Mouse (Mus musculus) CH12.LX (cell line): ENCODE results near the gene Lrrc29. TPM values are rescaled to one million over a fixed set of nuclear protein-coding genes. Genes with fewer than 3 reads are reported as not detected.

Experiments used
- DNase-seq: peaks from one replicate; pipeline ENCODE4 v3.0.0-alpha.2; 2013; ENCODE audit errors: extremely low read depth
- H3K27ac ChIP-seq: 2 replicates; pipeline ENCODE4 v1.5.1; 2012; ENCODE audit warnings: low read depth, mild to moderate bottlenecking, control low read depth, moderate library complexity; ENCODE audit not compliant: insufficient read depth
- H3K27me3 ChIP-seq: replicated peaks from 2 replicates; pipeline ENCODE3; 2012; ENCODE audit warnings: inconsistent platforms
- H3K36me3 ChIP-seq, 2 experiments: replicated peaks in 1 of 2; 2 replicates each; pipeline versions ENCODE3 to v1.6.1; 2012; ENCODE audit warnings: inconsistent platforms in 1 of 2, low read length in 1 of 2, mild to moderate bottlenecking in 1 of 2, mixed read lengths in 1 of 2, moderate library complexity in 1 of 2; ENCODE audit not compliant: control insufficient read depth in 1 of 2, insufficient read depth in 1 of 2
- H3K4me1 ChIP-seq, 2 experiments: 2 replicates each; pipeline ENCODE4 v1.6.1; 2012; ENCODE audit warnings: inconsistent platforms in 1 of 2, moderate library complexity in 1 of 2; ENCODE audit not compliant: insufficient read depth in 2 of 2, control insufficient read depth in 1 of 2
- H3K4me2 ChIP-seq: 2 replicates; pipeline ENCODE4 v1.6.1; 2012; ENCODE audit warnings: low read depth, mild to moderate bottlenecking, control low read depth; ENCODE audit not compliant: poor library complexity, insufficient read depth, severe bottlenecking
- H3K4me3 ChIP-seq, 3 experiments: fragments of 150-350 bp in 1 of 3; sonication (generic) in 1 of 3; replicated peaks in 1 of 3; 2 replicates each; pipeline versions ENCODE3 to v1.5.1; 2011 to 2012; ENCODE audit warnings: low read depth in 2 of 3, low read length in 2 of 3, mild to moderate bottlenecking in 2 of 3, moderate library complexity in 2 of 3, control low read depth in 1 of 3, improper control_type of control experiment in 1 of 3, inconsistent platforms in 1 of 3, mixed read lengths in 1 of 3; ENCODE audit not compliant: poor library complexity in 1 of 3
- H3K79me2 ChIP-seq: replicated peaks from 2 replicates; pipeline ENCODE4 v1.6.1; 2012; ENCODE audit warnings: mild to moderate bottlenecking, moderate library complexity; ENCODE audit not compliant: control insufficient read depth, poor library complexity, insufficient read depth, severe bottlenecking; ENCODE audit errors: extremely low read depth
- H3K9ac ChIP-seq: 2 replicates; pipeline ENCODE4 v1.6.1; 2012; ENCODE audit warnings: low read depth, mild to moderate bottlenecking, control low read depth, moderate library complexity; ENCODE audit not compliant: insufficient read depth
- H3K9me3 ChIP-seq: replicated peaks from 2 replicates; pipeline ENCODE3; 2012; ENCODE audit warnings: low read length, inconsistent platforms, mixed read lengths
- BHLHE40 ChIP-seq: IDR thresholded peaks from 2 replicates; pipeline ENCODE4 v1.6.1; 2011; ENCODE audit warnings: mild to moderate bottlenecking, low read depth, low read length, improper control_type of control experiment
- CHD1 ChIP-seq: IDR thresholded peaks from 2 replicates; pipeline ENCODE4 v1.6.1; 2012; ENCODE audit warnings: low read depth, low read length, improper control_type of control experiment, inconsistent platforms
- CTCF ChIP-seq, 2 experiments: IDR thresholded peaks in 1 of 2; conservative IDR thresholded peaks in 1 of 2; 2 replicates each; pipeline ENCODE4 v1.5.1; 2011 to 2012; ENCODE audit warnings: low read depth in 2 of 2, low read length in 2 of 2, improper control_type of control experiment in 1 of 2, inconsistent platforms in 1 of 2, mild to moderate bottlenecking in 1 of 2, moderate library complexity in 1 of 2
- E2F4 ChIP-seq: IDR thresholded peaks from 2 replicates; pipeline ENCODE4 v1.6.1; 2011; ENCODE audit warnings: low read depth, low read length, improper control_type of control experiment; ENCODE audit not compliant: insufficient replicate concordance
- EP300 ChIP-seq: IDR thresholded peaks from 2 replicates; pipeline ENCODE4 v1.6.1; 2011; ENCODE audit warnings: low read length, improper control_type of control experiment
- HCFC1 ChIP-seq: IDR thresholded peaks from 2 replicates; pipeline ENCODE4 v1.6.1; 2012; ENCODE audit warnings: low read depth, mild to moderate bottlenecking, inconsistent platforms, low read length, improper control_type of control experiment
- IRF4 ChIP-seq: IDR thresholded peaks from 2 replicates; pipeline ENCODE4 v1.6.1; 2014; ENCODE audit warnings: low read depth, mild to moderate bottlenecking, inconsistent platforms, low read length, improper control_type of control experiment
- MAFK ChIP-seq: IDR thresholded peaks from 2 replicates; pipeline ENCODE4 v1.6.1; 2011; ENCODE audit warnings: low read length, improper control_type of control experiment; ENCODE audit not compliant: insufficient replicate concordance
- MAX ChIP-seq: IDR thresholded peaks from 2 replicates; pipeline ENCODE4 v1.6.1; 2011; ENCODE audit warnings: low read length, improper control_type of control experiment
- MAZ ChIP-seq: IDR thresholded peaks from 2 replicates; pipeline ENCODE4 v1.6.1; 2012; ENCODE audit warnings: low read depth, mild to moderate bottlenecking, inconsistent platforms, low read length, improper control_type of control experiment, moderate library complexity
- MXI1 ChIP-seq: IDR thresholded peaks from 2 replicates; pipeline ENCODE4 v1.6.1; 2011; ENCODE audit warnings: mild to moderate bottlenecking, low read depth, low read length, improper control_type of control experiment
- MYC ChIP-seq: IDR thresholded peaks from 2 replicates; pipeline ENCODE4 v1.6.1; 2011; ENCODE audit warnings: low read depth, mild to moderate bottlenecking, improper control_type of control experiment, low read length
- NRF1 ChIP-seq: IDR thresholded peaks from 2 replicates; pipeline ENCODE4 v1.6.1; 2014; ENCODE audit warnings: low read depth, mild to moderate bottlenecking, inconsistent platforms, low read length, improper control_type of control experiment, moderate library complexity
- PAX5 ChIP-seq: IDR thresholded peaks from 2 replicates; pipeline ENCODE4 v1.6.1; 2012; ENCODE audit warnings: low read length, inconsistent platforms, mixed read lengths
- POLR2AphosphoS2 ChIP-seq: IDR thresholded peaks from 2 replicates; pipeline ENCODE4 v1.6.1; 2011; ENCODE audit warnings: low read depth, low read length, improper control_type of control experiment
- RAD21 ChIP-seq: IDR thresholded peaks from 2 replicates; pipeline ENCODE4 v1.6.1; 2011; ENCODE audit warnings: low read depth, mild to moderate bottlenecking, low read length, improper control_type of control experiment, moderate library complexity
- RCOR1 ChIP-seq: conservative IDR thresholded peaks from 2 replicates; pipeline ENCODE4 v1.6.1; 2012; ENCODE audit warnings: low read depth, mild to moderate bottlenecking, inconsistent platforms, low read length, improper control_type of control experiment
- SIN3A ChIP-seq: IDR thresholded peaks from 2 replicates; pipeline ENCODE4 v1.6.1; 2012; ENCODE audit warnings: low read length, improper control_type of control experiment, inconsistent platforms
- TCF12 ChIP-seq: IDR thresholded peaks from 2 replicates; pipeline ENCODE4 v1.6.1; 2014; ENCODE audit warnings: low read depth, mild to moderate bottlenecking, inconsistent platforms, low read length, improper control_type of control experiment
- USF1 ChIP-seq: IDR thresholded peaks from 2 replicates; pipeline ENCODE4 v1.6.1; 2014; ENCODE audit warnings: low read depth, mild to moderate bottlenecking, inconsistent platforms, low read length, improper control_type of control experiment
- USF2 ChIP-seq: conservative IDR thresholded peaks from 2 replicates; pipeline ENCODE4 v1.6.1; 2011; ENCODE audit warnings: low read depth, low read length, improper control_type of control experiment
- ZMIZ1 ChIP-seq: IDR thresholded peaks from 2 replicates; pipeline ENCODE4 v1.6.1; 2012; ENCODE audit warnings: low read depth, mild to moderate bottlenecking, inconsistent platforms, low read length, improper control_type of control experiment
- dilution Hi-C: fragments of 300-500 bp; cut with MboI; formaldehyde crosslinking; loops from 2 replicates; pipeline ENCODE4 v1.14.3; 2020; ENCODE audit warnings: low sequenced_read_pairs; ENCODE audit not compliant: extremely low pct_unique_long_range_greater_than_20kb, extremely low pct_ligation_motif_present
- in situ Hi-C: fragments of 300-500 bp; cut with MboI; formaldehyde crosslinking; loops from 3 replicates; pipeline ENCODE4 v1.14.3; 2019; ENCODE audit warnings: low sequenced_read_pairs, low pct_ligation_motif_present, low pct_unique_long_range_greater_than_20kb, mixed read lengths
- polyA plus RNA-seq: library from polyadenylated mRNA; unstranded; fragments of >175 nt; gene quantifications from 2 replicates; pipeline ENCODE4 v1.2.1, GENCODE M21; 2012; ENCODE audit warnings: low read depth; ENCODE audit not compliant: insufficient read length
- total RNA-seq, 2 experiments: library from RNA; depleted of rRNA; stranded (reverse); fragments of 300-350 nt in 1 of 2; fragments of >200 nt in 1 of 2; gene quantifications; 2 replicates each; pipeline ENCODE4 v1.2.3; 2012 to 2014

Lrrc29 gene
- total and polyA plus RNA-seq, 3 experiments, result 1.4 to 1.8 (median 1.7) TPM

DNA sequence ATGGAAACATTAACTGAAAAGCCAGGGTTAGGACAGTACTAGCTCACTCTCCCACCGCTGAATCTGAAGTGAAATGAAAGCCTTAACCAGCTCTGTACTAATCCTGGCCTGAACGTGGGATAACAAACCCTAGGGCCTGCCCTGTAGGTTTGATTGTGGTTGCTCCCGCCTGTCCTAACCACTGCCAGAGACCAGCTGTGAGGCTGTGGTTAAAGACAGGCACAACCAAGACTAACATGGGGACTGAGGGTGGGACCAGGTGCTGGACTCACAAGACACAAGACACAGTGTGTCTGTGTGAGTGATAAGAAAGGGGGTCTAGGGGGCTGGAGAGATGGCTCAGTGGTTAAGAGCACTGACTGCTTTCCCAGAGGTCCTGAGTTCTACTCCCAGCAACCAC lies 45.5 kb downstream of the Lrrc29 start:
- no peak overlapping the region for H3K4me2 ChIP-seq
- peaks cover 13 to 67% of the 10 kb centered on the region in 2 experiments for H3K36me3 ChIP-seq
- H3K4me1 ChIP-seq, result peaks cover 0 to 2% of the 10 kb centered on the region in 2 experiments; a peak in 1 of 4 replicates

DNA sequence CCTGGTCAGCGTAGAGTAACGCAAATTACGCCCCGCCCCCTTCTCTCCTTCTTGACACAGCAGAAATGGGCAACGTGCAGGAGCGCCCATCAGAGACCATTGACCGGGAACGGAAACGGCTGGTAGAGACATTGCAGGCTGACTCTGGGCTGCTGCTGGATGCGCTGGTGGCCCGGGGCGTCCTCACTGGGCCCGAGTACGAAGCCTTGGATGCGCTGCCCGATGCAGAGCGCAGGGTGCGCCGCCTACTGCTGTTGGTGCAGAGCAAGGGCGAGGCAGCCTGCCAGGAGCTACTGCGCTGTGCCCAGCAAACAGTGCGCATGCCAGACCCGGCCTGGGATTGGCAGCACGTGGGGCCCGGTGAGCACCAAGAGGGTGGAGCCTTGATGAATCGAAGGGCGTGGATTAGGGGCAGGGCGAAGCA lies 47.2 kb downstream of the Lrrc29 start:
- H3K4me3 ChIP-seq, result no peak overlapping the region
- H3K9me3 ChIP-seq, result no peaks in the 10 kb centered on the region
- H3K4me2 ChIP-seq, result no peak overlapping the region
- in situ Hi-C loops (no loop called here), dilution Hi-C loops (no loop called here)
- H3K36me3 ChIP-seq, result peaks cover 7 to 54% of the 10 kb centered on the region in 2 experiments
- peaks cover 0 to 2% of the 10 kb centered on the region in 2 experiments; a peak in 1 of 4 replicates for H3K4me1 ChIP-seq
- no peaks in the 10 kb centered on the region for H3K27me3 ChIP-seq
- no peak for DNase-seq
- H3K79me2 ChIP-seq, result no peaks in the 10 kb centered on the region
- H3K9ac ChIP-seq, result no peak overlapping the region
- TF ChIP-seq EP300 (no peak), USF1 (no peak), MAFK (no peak), E2F4 (no peak), MYC (no peak), NRF1 (no peak), CTCF (conservative IDR thresholded peaks at IDR 0.05 in 1 of 2, IDR thresholded peaks at IDR 0.05 in 1 of 2; ENCODE audit: low read depth in 2 of 2, low read length in 2 of 2) (no peak), ZMIZ1 (no peak)
- TF ChIP-seq, all 38 proteins: peak for 0
- H3K27ac ChIP-seq, result no peak overlapping the region

More for the DNA sequence above, 45.5 kb downstream of the Lrrc29 start:
- H3K4me3 ChIP-seq, result no peak overlapping the region
- dilution Hi-C loops (no loop called here), in situ Hi-C loops (loop anchor here (10.0 kb wide), 1 partner anchor 156 kb away; no protein-coding TSS in a partner anchor)
- H3K9me3 ChIP-seq, result no peaks in the 10 kb centered on the region
- no peak overlapping the region for H3K27ac ChIP-seq
- H3K79me2 ChIP-seq, result no peaks in the 10 kb centered on the region
- no peak for DNase-seq
- no peak for TF ChIP-seq RAD21
- no peak for TF ChIP-seq NRF1
- TF ChIP-seq ZMIZ1, result no peak
- H3K27me3 ChIP-seq, result no peaks in the 10 kb centered on the region
- H3K9ac ChIP-seq, result no peak overlapping the region

DNA sequence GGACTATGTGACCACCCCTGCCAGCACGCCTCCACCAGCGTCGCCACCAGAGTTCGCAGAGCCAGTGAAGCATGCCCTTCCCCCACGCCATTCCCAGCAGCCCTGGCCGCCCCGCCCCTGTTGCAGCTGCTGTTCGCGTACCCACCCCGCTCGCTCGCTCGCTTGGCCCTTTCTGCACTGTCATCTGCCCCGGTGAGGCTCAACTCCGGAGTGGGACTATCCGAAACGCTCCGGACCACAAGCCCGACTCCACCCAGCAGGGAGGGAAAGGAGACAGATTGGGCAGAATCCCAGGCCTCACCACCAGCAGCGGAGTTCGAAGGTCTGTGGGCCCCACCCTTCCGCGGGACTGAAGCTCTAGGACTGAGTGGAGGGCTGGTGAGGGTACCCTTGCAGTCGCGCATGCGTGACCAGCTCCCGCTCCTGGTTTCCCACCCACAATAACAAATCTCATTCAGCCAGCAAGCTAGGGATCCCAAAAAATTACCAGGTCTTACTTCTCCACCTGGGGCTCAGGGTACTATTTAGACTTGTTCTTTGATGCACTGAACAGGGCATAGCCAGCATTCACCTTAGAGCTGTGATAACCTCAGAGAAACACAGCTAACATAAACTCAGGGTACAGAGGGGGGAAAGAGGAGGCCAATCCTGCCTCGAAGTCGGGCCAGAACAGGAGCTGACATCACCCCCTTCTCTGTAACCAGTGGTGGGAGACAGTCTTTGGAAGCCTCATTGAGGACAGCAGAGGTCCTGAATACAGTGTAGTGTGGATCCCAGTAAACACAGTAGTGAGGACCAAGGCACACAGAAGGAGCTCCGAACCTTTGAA lies 49.6 kb downstream of the Lrrc29 start:
- no peak for DNase-seq
- Histone ChIP-seq H3K9ac (no peak overlapping the region), H3K9me3 (no peaks in the 10 kb centered on the region), H3K4me1 (peaks cover 0 to 2% of the 10 kb centered on the region in 2 experiments; a peak in 1 of 4 replicates), H3K4me3 (no peak overlapping the region), H3K36me3 (peaks cover 0 to 31% of the 10 kb centered on the region in 2 experiments), H3K79me2 (no peaks in the 10 kb centered on the region), H3K27ac (no peak overlapping the region), H3K27me3 (no peaks in the 10 kb centered on the region)
- in situ Hi-C loops (no loop called here), dilution Hi-C loops (no loop called here)
- no peak for TF ChIP-seq IRF4
- TF ChIP-seq E2F4, result no peak
- TF ChIP-seq POLR2AphosphoS2, result no peak
- no peak for TF ChIP-seq HCFC1
- no peak for TF ChIP-seq USF2
- TF ChIP-seq CHD1, result no peak
- no peak for TF ChIP-seq PAX5
- no peak for TF ChIP-seq RCOR1
- TF ChIP-seq MXI1, result no peak
- no peak for TF ChIP-seq MAZ
- no peak for TF ChIP-seq SIN3A
- TF ChIP-seq EP300, result no peak
- TF ChIP-seq TCF12, result no peak
- TF ChIP-seq BHLHE40, result no peak
- TF ChIP-seq MAX, result no peak
- TF ChIP-seq, all 38 proteins: peak for 0
- no peak overlapping the region for H3K4me2 ChIP-seq
